Mouse (Mus musculus) bone marrow, adult 2 months (tissue): ENCODE results near the gene Cd300c. TPM values are rescaled to one million over a fixed set of nuclear protein-coding genes. Genes with fewer than 3 reads are reported as not detected.

Experiments used
- H3K27ac ChIP-seq: fragments of 200-500 bp; 2 replicates; pipeline ENCODE4 v1.5.1; 2012; ENCODE audit warnings: low read depth, mild to moderate bottlenecking, control low read depth, inconsistent platforms, low read length; ENCODE audit not compliant: control insufficient read depth, poor library complexity, insufficient read depth
- H3K4me1 ChIP-seq: fragments of 200-500 bp; 2 replicates; pipeline ENCODE4 v1.6.1; 2011; ENCODE audit warnings: low read length; ENCODE audit not compliant: control insufficient read depth, insufficient read depth
- H3K4me3 ChIP-seq: fragments of 200-500 bp; replicated peaks from 2 replicates; pipeline ENCODE3; 2011; ENCODE audit warnings: mild to moderate bottlenecking, low read depth, low read length, control low read depth; ENCODE audit not compliant: control insufficient read depth
- CTCF ChIP-seq: fragments of 200-500 bp; IDR thresholded peaks from 2 replicates; pipeline ENCODE4 v1.5.1; 2011; ENCODE audit warnings: low read length, control low read depth; ENCODE audit not compliant: control insufficient read depth, insufficient read depth
- POLR2A ChIP-seq: fragments of 200-500 bp; IDR thresholded peaks from 2 replicates; pipeline ENCODE4 v1.6.1; 2011; ENCODE audit warnings: low read depth, mild to moderate bottlenecking, control low read depth, low read length, borderline replicate concordance; ENCODE audit not compliant: control insufficient read depth
- WGBS: fragments of 180-500 bp; shearing (Covaris S2); methylation state at CpG from one replicate; pipeline ENCODE4 v1.1.7; 2018; 5-methylcytosine and 5-hydroxymethylcytosine counted together
- polyA plus RNA-seq: library from polyadenylated mRNA; stranded (reverse); fragments of >200 nt; gene quantifications from 2 replicates; pipeline ENCODE4 v1.2.4, GENCODE M21; 2011; ENCODE audit warnings: low replicate concordance; ENCODE audit not compliant: missing spikeins, insufficient read depth, insufficient read length

The Cd300c gene
- polyA plus RNA-seq, 1 experiment: 12.7 TPM

DNA sequence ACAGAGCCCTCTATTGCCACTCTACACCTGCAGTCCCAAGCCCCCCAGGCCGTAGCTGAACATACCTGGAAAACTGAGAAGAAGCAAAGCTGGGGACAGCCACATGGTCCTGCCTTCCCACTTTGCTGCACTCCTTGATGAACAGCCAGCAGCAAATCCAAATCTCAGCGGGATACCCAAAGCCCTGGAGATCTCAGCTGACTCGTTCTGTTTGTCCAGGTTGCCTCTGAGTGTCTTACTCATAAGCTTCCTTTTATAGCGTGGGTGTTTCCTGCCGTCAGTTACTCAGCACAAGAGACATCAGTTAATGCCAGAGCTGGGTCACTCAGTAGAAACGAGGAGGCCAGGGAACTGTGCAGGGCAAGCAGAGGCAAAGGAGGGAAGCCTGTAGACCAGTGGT lies 34.8 kb downstream of the Cd300c start, which contains the start of gene Cd300lb:
Gene Cd300lb, minus strand, starts transcription at position 243 of the 400 bp plus-strand sequence.
- Histone ChIP-seq H3K4me3 (peak within 1 kb of the TSS; percentile 80), H3K27ac (peak within 1 kb of the TSS; percentile 78), H3K4me1 (peaks cover 3% of the 10 kb centered on the region; the same call in 1 of the 2 replicates)
- 7% methylated on average over 6 of the region's 6 CpGs for WGBS
- TF ChIP-seq CTCF: no peak

DNA sequence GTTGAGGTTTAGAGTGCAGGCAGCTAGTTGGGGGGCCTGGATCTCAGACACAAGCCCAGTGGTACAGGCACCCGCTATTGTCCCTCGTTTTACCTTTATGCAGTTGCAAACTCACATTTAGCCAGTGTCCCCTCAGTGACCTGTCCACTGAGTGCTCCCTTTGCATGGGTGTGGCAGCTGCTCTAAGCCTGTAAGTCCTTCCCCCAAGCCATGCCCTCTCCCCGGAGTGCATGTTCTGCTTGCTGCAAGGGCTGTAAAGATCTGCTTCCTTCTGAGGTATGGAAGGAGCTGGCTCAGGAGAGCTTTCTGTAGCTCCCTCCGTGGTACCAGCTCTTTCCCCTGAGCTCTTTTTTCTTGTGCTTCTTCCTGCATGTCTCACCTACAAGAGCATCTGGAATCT lies 35.4 kb downstream of the Cd300c start:
- no peak for TF ChIP-seq POLR2A
- TF ChIP-seq CTCF: no peak
- WGBS: 42% methylated on average over 4 of the region's 4 CpGs
- Histone ChIP-seq H3K4me3 (peak overlapping the region; percentile 80), H3K4me1 (peaks cover 4% of the 10 kb centered on the region; the same call in 1 of the 2 replicates), H3K27ac (peak overlapping the region; percentile 78)

- TF ChIP-seq POLR2A (peak; percentile 13; the same call in 1 of the 2 replicates), CTCF (no peak)
- H3K27ac ChIP-seq: peak overlapping the region; percentile 78
- H3K4me1 ChIP-seq: peaks cover 7% of the 10 kb centered on the region; the same call in 1 of the 2 replicates
- H3K4me3 ChIP-seq: peak overlapping the region; percentile 59
- 18% methylated on average over 5 of the region's 5 CpGs for WGBS
Observed at GRCm38 (mm10) chr11:114931041-114931440, 37.9 kb downstream of the Cd300c start.

DNA sequence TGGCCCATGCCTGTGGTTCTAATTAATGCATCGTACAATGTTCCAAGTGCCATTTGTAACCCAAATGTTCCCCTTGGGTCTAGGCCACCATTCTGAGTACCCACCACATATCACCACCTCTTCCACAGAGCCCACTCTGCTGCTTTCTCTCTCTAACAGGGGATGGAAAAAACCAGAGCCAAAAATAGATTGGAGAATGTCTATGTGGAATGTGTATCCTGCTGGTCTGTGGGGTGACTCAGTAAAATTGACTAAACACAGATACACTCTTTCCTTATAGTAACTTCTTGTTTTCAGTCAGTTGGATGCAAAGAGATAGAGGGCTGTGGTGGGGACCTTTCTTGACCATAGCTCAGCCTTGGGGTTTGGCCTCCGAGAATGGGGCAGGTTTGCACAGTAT lies 39.4 kb downstream of the Cd300c start:
- no peak overlapping the region for H3K27ac ChIP-seq
- H3K4me3 ChIP-seq: no peak overlapping the region
- H3K4me1 ChIP-seq: peaks cover 7% of the 10 kb centered on the region; the same call in 1 of the 2 replicates
- no peak for TF ChIP-seq CTCF
- TF ChIP-seq POLR2A: no peak
- 51% methylated on average over 2 of the region's 2 CpGs for WGBS

- TF ChIP-seq POLR2A (no peak), CTCF (peak; percentile 85)
- Histone ChIP-seq H3K27ac (no peak overlapping the region), H3K4me1 (peaks cover 3% of the 10 kb centered on the region; the same call in 1 of the 2 replicates), H3K4me3 (no peak overlapping the region)
- 64% methylated on average over 4 of the region's 4 CpGs for WGBS
Observed at GRCm38 (mm10) chr11:114923961-114924360, 45.0 kb downstream of the Cd300c start.

DNA sequence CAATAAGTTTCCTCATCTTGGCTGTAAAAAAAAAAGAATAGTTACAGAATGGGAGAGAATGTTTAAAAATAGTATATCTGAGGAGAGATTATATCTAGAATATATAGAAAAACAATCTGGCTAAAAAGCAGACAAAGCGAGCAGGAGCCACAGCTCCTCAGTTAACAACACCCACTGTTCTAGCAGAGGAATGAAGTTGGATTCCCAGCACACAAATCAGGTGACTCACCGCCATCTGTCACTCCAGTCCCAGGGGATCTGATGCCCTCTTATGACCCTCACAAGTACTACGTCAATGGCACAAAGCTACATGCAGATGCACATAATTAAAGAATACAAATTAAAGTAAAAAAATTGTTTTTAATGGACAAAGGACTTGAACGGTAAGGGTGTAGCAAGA lies 46.5 kb downstream of the Cd300c start:
- TF ChIP-seq POLR2A (no peak), CTCF (no peak)
- 81% methylated on average over 4 of the region's 4 CpGs for WGBS
- H3K4me3 ChIP-seq: no peak overlapping the region

DNA sequence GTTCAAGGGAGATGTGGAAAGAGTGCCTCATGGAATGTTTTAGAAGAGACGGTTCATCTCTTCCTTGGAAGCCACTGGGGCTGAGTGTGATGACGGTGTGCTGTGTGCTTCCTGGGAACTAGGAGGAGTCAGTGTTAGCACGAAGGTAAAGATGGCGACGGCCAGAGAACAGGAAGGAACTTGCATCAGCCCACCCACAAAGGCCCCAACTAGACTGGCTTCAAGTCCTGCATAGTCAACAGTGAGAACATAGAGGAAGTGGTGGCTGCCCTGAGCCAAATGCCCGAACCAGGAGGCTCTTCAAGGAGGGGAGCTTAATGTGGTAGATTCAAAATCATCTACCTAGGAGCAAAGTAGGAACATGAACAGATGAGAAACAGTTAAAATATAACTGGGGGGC lies 51.8 kb downstream of the Cd300c start:
- Histone ChIP-seq H3K4me1 (peaks cover 8% of the 10 kb centered on the region), H3K27ac (peak overlapping the region; percentile 85), H3K4me3 (no peak overlapping the region)
- WGBS: 15% methylated on average over 6 of the region's 6 CpGs
- TF ChIP-seq CTCF (no peak), POLR2A (no peak)

More for the DNA sequence above, 46.5 kb downstream of the Cd300c start:
- peaks cover 1% of the 10 kb centered on the region; the same call in 1 of the 2 replicates for H3K4me1 ChIP-seq
- no peak overlapping the region for H3K27ac ChIP-seq

DNA sequence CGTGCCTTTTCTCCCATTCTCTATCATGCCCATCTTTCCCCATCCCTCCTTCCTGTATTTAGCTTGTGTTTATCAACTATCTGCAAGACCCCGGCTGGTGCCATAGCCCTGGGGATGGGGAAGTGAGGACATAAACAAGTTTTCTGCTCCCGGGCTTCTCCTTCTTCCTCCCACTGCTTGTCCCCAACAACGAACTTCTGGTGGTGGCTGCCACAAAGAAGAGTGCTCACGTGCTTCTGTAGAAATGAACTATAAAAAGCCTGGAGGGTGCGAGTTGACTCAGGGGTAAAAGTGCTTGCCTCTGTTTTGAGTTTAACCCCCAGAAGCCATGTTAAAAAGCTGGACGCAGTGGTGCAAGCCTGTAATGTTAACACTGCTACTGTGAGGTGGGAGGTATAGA lies 54.0 kb downstream of the Cd300c start:
- H3K27ac ChIP-seq: peak overlapping the region; percentile 64
- H3K4me3 ChIP-seq: no peak overlapping the region
- H3K4me1 ChIP-seq: peaks cover 8% of the 10 kb centered on the region
- TF ChIP-seq POLR2A: no peak
- TF ChIP-seq CTCF: no peak
- WGBS: 3% methylated on average over 7 of the region's 7 CpGs

GRCm38 (mm10) chr11:114912847-114913246 lies 56.1 kb downstream of the Cd300c start:
- 2% methylated on average over 9 of the region's 9 CpGs for WGBS
- TF ChIP-seq CTCF (peak; percentile 90), POLR2A (no peak)
- Histone ChIP-seq H3K27ac (no peak overlapping the region; the same call in 1 of the 2 replicates), H3K4me1 (peaks cover 11% of the 10 kb centered on the region), H3K4me3 (no peak overlapping the region)
